Mouse (Mus musculus) right cerebral cortex, postnatal 14 days (tissue): ENCODE measurements around the gene Vcpkmt.

Experiments used
- DNase-seq: peaks from one replicate; pipeline ENCODE4 v3.0.0; 2022

Vcpkmt gene

GRCm38 (mm10) chr12:69537675-69538361, 45.0 kb downstream of the Vcpkmt start:
- peak; percentile 12 for DNase-seq

GRCm38 (mm10) chr12:69537243-69537674, 45.6 kb downstream of the Vcpkmt start:
- no peak for DNase-seq

- DNase-seq: no peak
Observed at GRCm38 (mm10) chr12:69536616-69537242, 46.1 kb downstream of the Vcpkmt start.

- DNase-seq: no peak
Observed at GRCm38 (mm10) chr12:69533237-69533636, 49.6 kb downstream of the Vcpkmt start.

GRCm38 (mm10) chr12:69532530-69532929, 50.3 kb downstream of the Vcpkmt start:
- no peak for DNase-seq

- no peak for DNase-seq
Observed at GRCm38 (mm10) chr12:69532091-69532490, 50.7 kb downstream of the Vcpkmt start.

GRCm38 (mm10) chr12:69529694-69530403, 53.0 kb downstream of the Vcpkmt start:
- DNase-seq: no peak

- DNase-seq: no peak
Observed at GRCm38 (mm10) chr12:69528275-69529032, 54.4 kb downstream of the Vcpkmt start.
